15 mouse cellular contexts compared by ENCODE assay signal in the genomic region with DNA sequence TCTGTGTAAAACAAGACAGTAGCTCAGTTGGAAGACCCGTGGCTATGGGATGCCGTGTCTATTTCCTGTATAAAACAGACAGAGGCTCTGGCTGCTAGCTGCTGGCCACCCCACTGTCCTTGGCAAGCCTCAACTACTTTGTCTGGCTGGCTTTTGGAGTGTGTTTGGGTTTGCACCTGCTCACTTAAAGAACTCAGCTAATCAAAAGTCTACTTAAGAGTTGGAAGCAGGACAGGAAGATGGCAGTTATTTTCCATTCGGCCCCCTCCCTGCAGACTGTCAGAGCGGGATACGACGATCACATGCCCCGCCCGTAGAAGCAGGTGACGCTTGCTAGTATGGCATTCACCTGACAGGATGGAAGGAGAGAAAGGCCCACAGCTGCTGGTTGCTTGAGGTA. TPM values are rescaled to one million over a fixed set of nuclear protein-coding genes. Genes with fewer than 3 reads are reported as not detected.
A peak's percentile ranks its signal among the peaks of the same experiment; 100 is the strongest.
DNase-seq lines count a peak whose midpoint lies in the region; ATAC-seq and TF ChIP-seq lines count a peak whose summit lies in the region.
"Had no signal": no experiment of that assay in that cellular context is flagged by ENCODE, and none has a peak within 500 bp of the region (broad histone marks: within the 10 kb centered on the region; RNA-seq: fewer than 3 reads in every experiment).

No protein-coding gene starts in this region.

- 0 out of 2 replicates have a peak, but pooled peaks have one; percentile 16 for TF ChIP-seq EP300 in ES-Bruce4 (IDR thresholded peaks at IDR 0.05; ENCODE audit: insufficient read depth, low read depth, low read length)

- TF ChIP-seq POLR2A in kidney, adult 2 months (IDR thresholded peaks at IDR 0.05; ENCODE audit: low read depth, low read length) = no peak
- no peak for TF ChIP-seq POLR2A in ES-Bruce4 (IDR thresholded peaks at IDR 0.05; ENCODE audit: insufficient read depth, low read length)

- DNase-seq in heart, adult 11 months = peak; percentile 97
- peak; percentile 28 for DNase-seq in kidney, adult 2 months
- no peak for DNase-seq in kidney, postnatal 25 days
- DNase-seq in heart, postnatal 10 days = peak; percentile 47 to 57
- DNase-seq in T-cell, adult 2 months (ENCODE audit: low spot score) = no peak
- DNase-seq: adrenal gland, postnatal 10 days; spleen, adult 18-20 months had no signal

- no peak overlapping the region for H3K9ac ChIP-seq in heart, embryonic 11.5 days (ENCODE audit: low read depth, low read length)
- H3K9ac ChIP-seq in ES-Bruce4 (ENCODE audit: low read depth, poor library complexity, severe bottlenecking) = no peak overlapping the region
- H3K9ac ChIP-seq: embryonic facial prominence, embryonic 15.5 days; limb, embryonic 12.5 days; neural tube, embryonic 12.5 days had no signal

- no peak overlapping the region for H3K4me2 ChIP-seq in heart, embryonic 11.5 days
- H3K4me2 ChIP-seq: embryonic facial prominence, embryonic 15.5 days; limb, embryonic 12.5 days; midbrain, embryonic 11.5 days; neural tube, embryonic 12.5 days had no signal

- WGBS in heart, embryonic 11.5 days (ENCODE audit: insufficient replicate concordance) = 80% methylated on average over 9 of the region's 9 CpGs
- WGBS in kidney, adult 2 months = 55% methylated on average over 9 of the region's 9 CpGs

- no peak for ATAC-seq in heart, embryonic 11.5 days (replicated peaks; ENCODE audit: insufficient number of reproducible peaks, low FRiP score, low TSS enrichment)
- ATAC-seq: Patski had no signal

- H3K27ac ChIP-seq in heart, embryonic 11.5 days (ENCODE audit: low read depth, low read length) = no peak overlapping the region
- H3K27ac ChIP-seq in kidney, adult 2 months (ENCODE audit: insufficient read depth, low read depth, low read length) = peak overlapping the region; percentile 78
- no peak overlapping the region for H3K27ac ChIP-seq in ES-Bruce4 (ENCODE audit: insufficient read depth, low read length)
- H3K27ac ChIP-seq: embryonic facial prominence, embryonic 15.5 days; kidney, postnatal 0 days; limb, embryonic 12.5 days; neural tube, embryonic 12.5 days had no signal

- intact Hi-C loops in heart, postnatal 10 days (cut with DNase I) = no loop called here

- no peaks in the 10 kb centered on the region for H3K36me3 ChIP-seq in heart, embryonic 11.5 days (ENCODE audit: control insufficient read depth, insufficient read depth, low read length)
- no peaks in the 10 kb centered on the region for H3K36me3 ChIP-seq in kidney, adult 2 months (ENCODE audit: control insufficient read depth, insufficient read depth, low read length)
- no peaks in the 10 kb centered on the region for H3K36me3 ChIP-seq in ES-Bruce4 (ENCODE audit: control insufficient read depth, insufficient read depth, low read length, poor library complexity, severe bottlenecking)
- H3K36me3 ChIP-seq: embryonic facial prominence, embryonic 15.5 days; limb, embryonic 12.5 days; neural tube, embryonic 12.5 days had no signal

- no peak overlapping the region for H3K4me3 ChIP-seq in heart, embryonic 11.5 days (ENCODE audit: low read depth, low read length)
- no peak overlapping the region for H3K4me3 ChIP-seq in kidney, adult 2 months (ENCODE audit: insufficient read depth, low read depth, low read length)
- H3K4me3 ChIP-seq in ES-Bruce4 (ENCODE audit: low read depth, low read length) = no peak overlapping the region
- H3K4me3 ChIP-seq: embryonic facial prominence, embryonic 15.5 days; limb, embryonic 12.5 days; neural tube, embryonic 12.5 days had no signal

- H3K27me3 ChIP-seq in heart, embryonic 11.5 days (ENCODE audit: control insufficient read depth, insufficient read depth, low read length) = no peaks in the 10 kb centered on the region
- no peaks in the 10 kb centered on the region for H3K27me3 ChIP-seq in kidney, adult 2 months (replicated peaks; ENCODE audit: control insufficient read depth, insufficient read depth, low read length)
- no peaks in the 10 kb centered on the region for H3K27me3 ChIP-seq in ES-Bruce4 (ENCODE audit: control insufficient read depth, insufficient read depth, low read length, poor library complexity, severe bottlenecking)
- H3K27me3 ChIP-seq: embryonic facial prominence, embryonic 15.5 days; limb, embryonic 12.5 days; neural tube, embryonic 12.5 days; Patski had no signal

- H3K4me1 ChIP-seq in heart, embryonic 11.5 days (ENCODE audit: control insufficient read depth, insufficient read depth, low read length) = peaks cover 19% of the 10 kb centered on the region
- H3K4me1 ChIP-seq in kidney, adult 2 months (ENCODE audit: control insufficient read depth, insufficient read depth, low read length) = peaks cover 26% of the 10 kb centered on the region
- H3K4me1 ChIP-seq in ES-Bruce4 (ENCODE audit: control insufficient read depth, insufficient read depth, low read length) = peaks cover 15% of the 10 kb centered on the region
- H3K4me1 ChIP-seq: neural tube, embryonic 12.5 days had no signal

- no peaks in the 10 kb centered on the region for H3K9me3 ChIP-seq in heart, embryonic 11.5 days (replicated peaks; ENCODE audit: control insufficient read depth, low read length)
- H3K9me3 ChIP-seq in ES-Bruce4 (replicated peaks; ENCODE audit: control insufficient read depth, insufficient read depth, low read length, poor library complexity, severe bottlenecking) = no peaks in the 10 kb centered on the region
- H3K9me3 ChIP-seq: embryonic facial prominence, embryonic 15.5 days; limb, embryonic 12.5 days; neural tube, embryonic 12.5 days had no signal

- TF ChIP-seq CTCF in kidney, adult 2 months (conservative IDR thresholded peaks at IDR 0.05; ENCODE audit: insufficient read depth, insufficient read length, low read depth, low read length) = no peak
- no peak for TF ChIP-seq CTCF in ES-Bruce4 (IDR thresholded peaks at IDR 0.05; ENCODE audit: low read depth, low read length)

RNA-seq across cellular contexts. Expression of a gene that starts 54.5 kb away (rescaled TPM):
- 22.1 and 31.4 TPM in 2 replicates for polyA plus RNA-seq in heart, embryonic 11.5 days (2014; fragmentation: Nextera tagmentation; extraction: Ambion mirVana)
- 26.2 and 64.8 TPM in 2 replicates for polyA plus RNA-seq in kidney, adult 2 months (2012; rRNA removed)
- polyA plus RNA-seq in ES-Bruce4 (2011; ENCODE audit: insufficient read depth, insufficient read length, low read depth, missing spikeins) = 32.0 and 33.8 TPM in 2 replicates
- total RNA-seq in heart, postnatal 10 days (2021) = 10 to 100 TPM; 50.2 to 54.0 TPM

Comparison
In these comparisons a context has a peak if more than half of its experiments do, and no peak if none do; other contexts are left out.
1. DNase-seq: peak in heart, adult 11 months (single experiment), kidney, adult 2 months (single experiment) and heart, postnatal 10 days (2 of 2); none in kidney, postnatal 25 days (0 of 2) and T-cell, adult 2 months (single experiment).